Mouse (Mus musculus): ENCODE measurements around the gene Itfg1. TPM values are rescaled to one million over a fixed set of nuclear protein-coding genes. Genes with fewer than 3 reads are reported as not detected.

The Itfg1 gene
- polyA plus RNA-seq, 1 experiment from 2014 or later, result 88.1 TPM

- Histone ChIP-seq H3K27ac (peak within 1 kb of the TSS; percentile 69), H3K4me3 (replicated peaks; ENCODE audit: low read depth, low read length) (peak within 1 kb of the TSS; percentile 56), H3K9me3 (replicated peaks; ENCODE audit: low read length) (no peaks in the 10 kb centered on the region), H3K4me1 (replicated peaks; ENCODE audit: insufficient read depth, low read length) (no peaks in the 10 kb centered on the region), H3K36me3 (ENCODE audit: insufficient read depth, low read length) (no peaks in the 10 kb centered on the region), H3K9ac (ENCODE audit: low read depth, low read length) (peak within 1 kb of the TSS; percentile 64), H3K4me2 (ENCODE audit: low read length) (peak within 1 kb of the TSS; percentile 93), H3K27me3 (ENCODE audit: insufficient read depth, low read length) (no peaks in the 10 kb centered on the region)
- peak; percentile 76 for DNase-seq (ENCODE audit: low spot score)
- ATAC-seq (replicated peaks; ENCODE audit: low FRiP score, low read depth), result peak; percentile 86
- TF ChIP-seq CTCF (IDR thresholded peaks at IDR 0.05; ENCODE audit: low read depth), result no peak
- WGBS, result 3% methylated on average over 57 of the region's 65 CpGs
Measured at GRCm38 (mm10) chr8:85700751-85701351, 139.9 kb downstream of the Itfg1 start, which contains the start of gene Neto2. Gene Neto2, minus strand, starts transcription at chr8:85700924.

GRCm38 (mm10) chr8:85700101-85700750 lies 140.5 kb downstream of the Itfg1 start:
- Histone ChIP-seq H3K4me3 (replicated peaks; ENCODE audit: low read depth, low read length) (peak overlapping the region; percentile 56), H3K4me2 (ENCODE audit: low read length) (peak overlapping the region; percentile 93), H3K9ac (ENCODE audit: low read depth, low read length) (peak overlapping the region; percentile 64), H3K9me3 (replicated peaks; ENCODE audit: low read length) (no peaks in the 10 kb centered on the region), H3K36me3 (ENCODE audit: insufficient read depth, low read length) (no peaks in the 10 kb centered on the region), H3K27ac (peak overlapping the region; percentile 69), H3K27me3 (ENCODE audit: insufficient read depth, low read length) (no peaks in the 10 kb centered on the region), H3K4me1 (replicated peaks; ENCODE audit: insufficient read depth, low read length) (no peaks in the 10 kb centered on the region)
- under 1% methylated on average over 82 of the region's 84 CpGs for WGBS
- TF ChIP-seq CTCF (IDR thresholded peaks at IDR 0.05; ENCODE audit: low read depth), result peak; percentile 60
- peak; percentile 91 for ATAC-seq (replicated peaks; ENCODE audit: low FRiP score, low read depth)
- peak; percentile 82 for DNase-seq (ENCODE audit: low spot score)

GRCm38 (mm10) chr8:85699051-85699450 lies 141.7 kb downstream of the Itfg1 start:
- no peaks in the 10 kb centered on the region for H3K9me3 ChIP-seq (replicated peaks; ENCODE audit: low read length)
- H3K9ac ChIP-seq (ENCODE audit: low read depth, low read length), result no peak overlapping the region
- H3K4me3 ChIP-seq (replicated peaks; ENCODE audit: low read depth, low read length), result no peak overlapping the region
- WGBS, result 1% methylated on average over 6 of the region's 6 CpGs
- peak overlapping the region; percentile 31; the same call in 1 of the 2 replicates for H3K4me2 ChIP-seq (ENCODE audit: low read length)
- no peak overlapping the region for H3K27ac ChIP-seq
- H3K4me1 ChIP-seq (replicated peaks; ENCODE audit: insufficient read depth, low read length), result no peaks in the 10 kb centered on the region
- peak; percentile 40 for ATAC-seq (replicated peaks; ENCODE audit: low FRiP score, low read depth)
- DNase-seq (ENCODE audit: low spot score), result peak; percentile 88
- no peaks in the 10 kb centered on the region for H3K36me3 ChIP-seq (ENCODE audit: insufficient read depth, low read length)
- peak; percentile 91 for TF ChIP-seq CTCF (IDR thresholded peaks at IDR 0.05; ENCODE audit: low read depth)
- H3K27me3 ChIP-seq (ENCODE audit: insufficient read depth, low read length), result no peaks in the 10 kb centered on the region

Small RNA genes lying within 50 kb of the gene (microRNA-seq; reads per million reads assigned to microRNA genes)
- not detected for gene Mir8109

Other genes with a start within 250 kb of the Itfg1 start
- 10.6 and 10.8 TPM in 2 replicates for gene Neto2, start 140.0 kb downstream of the Itfg1 start, polyA plus RNA-seq (2015; fragmentation: Nextera tagmentation; extraction: Ambion mirVana)
- gene Phkb, start within 50 bp of the Itfg1 start, polyA plus RNA-seq (2015; fragmentation: Nextera tagmentation; extraction: Ambion mirVana), result 43.3 and 44.8 TPM in 2 replicates

Data from kidney, postnatal 0 days (tissue).